Mouse (Mus musculus) kidney, adult 11 months (tissue): Measurements from ENCODE around the gene Exosc1.

Experiments used
- DNase-seq: peaks from one replicate; pipeline ENCODE4 v3.0.0; 2022

The Exosc1 gene

DNA sequence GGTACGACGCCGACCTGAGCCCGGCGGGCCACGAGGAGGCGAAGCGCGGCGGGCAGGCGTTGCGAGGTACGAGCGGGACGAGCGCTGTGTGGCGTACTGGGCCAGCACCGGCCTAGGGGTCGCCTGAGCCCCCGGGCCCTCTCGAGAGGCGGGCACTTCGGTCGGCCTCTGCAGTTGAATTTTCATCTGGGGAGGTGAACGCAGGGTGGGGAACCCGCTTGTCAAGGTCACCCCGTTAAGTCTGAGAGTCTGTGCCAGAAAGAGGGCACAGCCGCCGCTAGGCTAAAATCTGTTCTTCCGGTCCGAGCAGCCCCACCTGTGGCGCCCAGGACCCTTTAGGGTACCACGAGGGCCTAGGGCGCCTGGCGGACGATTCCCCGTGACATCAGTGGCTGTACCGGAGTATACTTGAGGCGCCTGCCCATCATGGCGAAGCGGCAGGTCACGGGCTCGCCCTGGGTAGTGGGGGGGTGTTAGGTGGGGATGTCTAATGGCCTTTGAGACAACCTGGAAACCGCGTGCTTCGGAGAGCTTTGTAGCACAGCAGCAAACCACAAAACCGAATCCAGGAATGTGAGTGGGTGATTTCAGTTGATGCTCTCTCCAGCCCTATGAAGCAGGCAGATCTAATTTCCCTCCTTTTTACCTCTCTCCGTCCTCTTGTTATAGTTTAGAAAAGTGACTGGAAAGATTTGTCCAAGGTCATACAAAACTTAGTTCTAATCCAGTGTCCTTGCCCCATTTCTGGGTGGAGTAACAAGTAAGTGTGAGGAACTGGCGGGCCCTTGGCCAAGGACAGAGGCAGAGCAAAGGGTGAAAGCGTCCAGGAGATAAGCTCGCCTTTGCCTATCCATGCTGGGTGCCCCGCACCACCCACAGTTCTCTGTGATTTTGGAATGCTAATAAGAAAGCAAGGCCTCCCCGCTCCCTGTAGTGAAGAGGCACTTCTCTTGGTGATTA lies 20.8 kb downstream of the Exosc1 start:
- DNase-seq: peak; percentile 52

- peak; percentile 94 for DNase-seq
These were observed 21.8 kb downstream of the Exosc1 start, which contains the start of gene Pgam1 for GRCm38 (mm10) chr19:41911178-41912073. TSS of gene Pgam1 (plus strand) at chr19:41911923.

- DNase-seq: no peak
These were observed 22.8 kb downstream of the Exosc1 start for GRCm38 (mm10) chr19:41910396-41910795.

- no peak for DNase-seq
These were observed 24.5 kb downstream of the Exosc1 start for GRCm38 (mm10) chr19:41908736-41909135.

DNA sequence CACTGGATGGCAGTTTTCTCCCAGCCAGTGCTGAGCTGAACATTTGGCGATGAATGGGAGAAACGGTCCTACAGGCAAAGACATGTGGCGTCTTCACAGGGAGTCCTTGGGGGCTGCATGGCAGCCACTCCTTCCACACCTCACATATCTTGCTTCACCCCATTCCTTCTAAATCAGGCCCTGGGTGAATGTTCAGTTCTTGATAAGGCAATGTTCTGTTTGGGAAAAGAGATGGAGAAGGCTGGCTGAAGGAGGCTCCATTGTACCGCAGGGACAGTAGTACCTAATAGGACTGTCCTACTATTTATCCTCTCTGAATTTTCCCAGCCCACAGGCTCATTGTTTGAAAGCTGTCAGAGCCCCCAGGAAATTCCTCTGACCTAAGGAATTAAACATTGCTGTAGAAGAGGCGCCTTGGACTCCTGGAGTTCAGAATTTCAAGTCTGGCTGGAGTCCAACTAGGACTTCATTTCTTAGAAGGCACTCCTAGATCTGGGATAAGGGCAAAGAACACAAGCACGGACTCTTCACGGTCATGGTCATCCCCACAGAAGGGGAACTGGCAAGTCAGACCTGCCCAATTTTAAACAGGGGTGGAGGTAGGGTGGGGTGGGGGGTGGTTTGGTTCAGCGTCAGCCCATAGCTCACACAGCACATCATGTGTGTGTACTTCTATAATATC lies 26.0 kb downstream of the Exosc1 start:
- peak; percentile 28 for DNase-seq

DNA sequence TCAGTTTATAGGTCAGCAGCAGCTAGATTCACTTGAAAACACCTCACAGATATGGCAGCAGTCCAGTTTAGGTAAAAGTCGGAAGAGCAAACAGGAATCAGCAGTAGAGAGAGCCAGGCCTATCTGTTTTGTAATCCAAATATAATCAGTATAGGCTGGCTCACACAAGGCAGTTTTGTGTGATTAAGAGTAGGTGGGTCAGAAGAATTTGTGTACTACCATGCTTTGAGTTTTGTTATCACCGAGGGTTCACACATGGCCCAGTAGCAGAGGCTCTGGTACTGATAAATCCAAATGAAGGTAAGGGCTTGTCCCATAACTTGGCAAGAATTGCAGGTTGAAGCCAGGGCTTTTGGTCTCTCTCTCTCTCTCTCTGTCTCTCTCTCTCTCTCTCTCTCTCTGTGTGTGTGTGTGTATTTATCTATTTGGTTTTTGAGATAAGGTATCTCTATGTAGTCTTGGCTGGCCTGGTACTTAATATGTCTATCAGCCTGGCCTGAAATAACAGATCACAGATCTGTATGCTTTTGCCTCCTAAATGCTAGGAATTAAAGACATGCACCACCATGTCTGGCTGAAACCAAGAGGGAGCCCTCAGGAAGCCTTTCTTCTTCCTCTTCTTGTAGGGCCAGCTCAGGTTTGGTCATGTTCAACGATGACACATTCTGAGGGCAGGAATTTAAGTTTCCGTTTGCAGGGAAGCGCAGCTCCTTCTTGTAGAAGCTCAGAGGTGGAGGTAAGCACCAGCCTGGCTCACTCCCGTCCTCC lies 26.7 kb downstream of the Exosc1 start:
- DNase-seq: no peak

- no peak for DNase-seq
These were observed 28.0 kb downstream of the Exosc1 start for GRCm38 (mm10) chr19:41905246-41905645.

- DNase-seq: no peak
These were observed 30.2 kb downstream of the Exosc1 start for GRCm38 (mm10) chr19:41902848-41903593.

DNA sequence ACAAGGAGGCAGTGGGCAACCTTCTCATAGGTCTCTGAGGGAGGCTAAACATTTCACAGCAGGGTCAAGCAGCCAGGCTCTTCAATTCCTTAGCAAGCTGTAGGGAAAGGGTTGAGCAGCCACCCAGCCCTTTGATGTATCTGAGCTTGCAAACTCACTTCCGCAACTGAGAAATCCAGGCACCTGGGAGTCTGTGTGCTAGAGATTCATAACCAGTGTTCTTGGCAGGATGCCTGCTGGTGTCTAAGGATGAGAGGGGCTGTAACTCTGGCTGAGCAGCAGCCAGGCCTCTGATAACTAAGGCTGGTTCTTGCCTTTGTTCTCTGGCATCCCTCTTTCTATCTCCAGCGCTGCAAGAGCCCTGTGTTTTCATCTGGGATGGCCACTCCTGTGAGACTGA lies 31.5 kb downstream of the Exosc1 start:
- DNase-seq: no peak

- DNase-seq: no peak
These were observed 32.6 kb downstream of the Exosc1 start for GRCm38 (mm10) chr19:41900495-41901090.

DNA sequence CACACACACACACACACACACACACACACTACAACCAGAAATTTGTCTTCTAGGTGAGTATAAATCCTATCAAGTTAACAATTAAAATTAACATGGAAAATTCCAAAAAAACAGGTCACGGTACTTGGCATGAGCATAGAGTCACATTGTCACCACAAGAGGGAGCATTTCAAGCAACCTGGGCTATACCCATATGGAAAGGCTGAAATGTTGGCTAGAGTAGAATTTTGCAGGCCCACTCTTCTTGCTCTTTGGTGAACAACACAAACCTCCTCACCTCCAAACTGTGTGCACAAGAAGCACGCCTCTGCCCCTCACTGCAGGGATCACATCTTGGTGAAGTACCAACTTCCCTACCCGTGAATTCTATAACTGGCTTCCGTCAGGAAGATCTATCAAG lies 34.4 kb downstream of the Exosc1 start:
- peak; percentile 21 for DNase-seq

DNA sequence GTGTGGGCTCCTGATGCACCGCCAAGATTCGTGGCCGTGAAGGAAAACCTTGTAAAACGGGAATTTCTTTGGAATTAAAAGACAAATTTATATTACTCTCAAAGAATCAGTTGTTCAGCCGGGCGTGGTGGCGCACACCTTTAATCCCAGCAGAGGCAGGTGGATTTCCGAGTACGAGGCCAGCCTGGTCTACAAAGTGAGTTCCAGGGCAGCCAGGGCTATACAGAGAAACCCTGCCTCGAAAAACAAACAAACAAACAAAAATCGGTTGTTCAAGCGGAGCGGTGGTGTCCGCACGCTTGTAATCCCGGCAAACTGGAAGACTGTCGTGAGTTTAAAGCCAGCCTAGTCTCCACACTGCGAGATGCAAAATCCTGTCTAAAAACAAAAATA lies 36.9 kb downstream of the Exosc1 start:
- DNase-seq: no peak

DNA sequence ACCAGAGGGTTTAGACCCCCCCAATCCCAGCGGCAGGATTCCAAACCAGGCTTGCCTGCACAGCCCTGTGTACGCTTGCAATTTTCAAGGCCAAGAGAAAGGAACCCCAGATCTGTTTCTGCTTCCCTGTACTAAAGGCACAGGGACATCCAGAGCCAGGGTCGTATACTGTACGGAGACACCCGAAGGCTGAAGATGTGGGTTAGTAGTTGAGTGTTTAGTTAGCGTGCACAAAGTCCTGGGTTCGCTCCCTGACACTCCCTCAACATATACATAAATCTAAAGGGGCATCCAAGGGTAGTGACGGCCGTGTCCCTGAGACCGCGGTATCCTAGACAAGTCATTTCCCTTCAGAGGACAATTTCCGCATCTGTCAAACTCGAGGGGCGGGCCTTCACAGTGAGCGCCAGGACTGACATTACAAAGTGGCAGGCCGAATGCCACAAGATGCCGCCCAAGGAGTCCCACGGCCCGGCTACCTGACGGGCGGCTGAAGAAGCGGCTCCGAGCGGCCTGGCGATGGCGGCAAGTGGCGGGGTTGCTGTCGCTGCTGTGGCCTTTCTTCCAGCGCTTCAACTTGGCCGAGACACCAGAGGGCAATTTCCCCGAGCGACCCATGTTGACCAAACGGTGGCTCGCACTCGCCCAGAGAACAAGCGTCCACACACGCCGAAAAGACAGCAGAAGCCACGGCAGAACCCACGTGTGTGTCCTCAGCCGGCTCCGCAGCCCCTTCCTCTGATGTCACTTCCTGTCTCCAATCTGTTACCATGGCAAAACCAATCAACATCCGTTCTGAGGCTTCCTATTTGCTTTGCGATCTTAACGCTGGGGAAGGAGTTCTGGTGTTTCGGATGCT lies 37.5 kb downstream of the Exosc1 start, which contains the start of gene Rrp12:
Rrp12 (minus strand) TSS at position 714 of the 859 bp plus-strand sequence.
- DNase-seq: peak; percentile 81

- no peak for DNase-seq
These were observed 38.3 kb downstream of the Exosc1 start for GRCm38 (mm10) chr19:41894959-41895358.

GRCm38 (mm10) chr19:41888191-41888590 lies 45.0 kb downstream of the Exosc1 start:
- DNase-seq: peak; percentile 26

DNA sequence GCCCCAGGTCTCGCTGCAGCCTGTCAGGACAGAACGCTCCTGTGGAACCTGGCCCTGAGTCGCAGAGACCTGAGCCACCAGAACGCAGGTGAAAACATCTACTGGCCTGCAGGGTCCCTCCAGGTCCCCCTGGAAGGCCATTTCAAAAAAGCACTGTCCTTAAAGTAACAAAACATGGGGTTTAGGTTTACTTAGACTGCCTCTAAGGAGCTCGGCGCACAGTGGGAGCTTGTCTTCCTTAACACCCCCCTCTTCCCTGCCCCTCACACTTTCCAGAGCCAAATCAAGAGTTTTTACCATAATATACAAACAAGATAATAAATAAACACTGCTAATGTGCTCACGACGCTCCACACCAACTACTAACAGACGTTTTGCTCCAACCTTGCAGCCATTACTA lies 49.3 kb downstream of the Exosc1 start:
- DNase-seq: no peak

DNA sequence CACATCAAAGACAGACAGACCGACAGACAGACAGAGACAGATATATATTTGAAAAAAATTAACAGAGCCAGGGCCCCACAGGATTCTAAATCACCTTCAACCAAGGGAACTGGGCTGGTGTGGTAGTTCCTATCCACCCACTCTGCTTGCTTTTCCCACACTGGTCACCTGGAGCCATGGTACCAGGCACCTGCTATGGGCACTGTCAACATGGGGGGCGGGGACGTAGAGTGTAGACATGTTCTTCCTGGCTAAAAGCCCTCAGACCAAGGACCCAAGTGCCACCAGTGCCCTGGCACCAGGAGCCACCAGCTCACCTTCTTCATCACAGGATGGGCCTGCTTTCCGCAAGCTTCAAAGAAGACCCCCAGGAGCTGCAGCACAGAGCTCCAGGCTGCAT lies 51.4 kb downstream of the Exosc1 start:
- DNase-seq: no peak

- no peak for DNase-seq
These were observed 58.9 kb downstream of the Exosc1 start for GRCm38 (mm10) chr19:41874356-41874755.
